26 mouse cellular contexts compared by ENCODE assay signal in genomic region chr12:29486424-29487035, GRCm38 (mm10). TPM values are rescaled to one million over a fixed set of nuclear protein-coding genes. Genes with fewer than 3 reads are reported as not detected.
DNase-seq lines count a peak whose midpoint lies in the region; ATAC-seq lines count a peak whose summit lies in the region.
"Had no signal": no experiment of that assay in that cellular context is flagged by ENCODE, and none has a peak within 500 bp of the region (broad histone marks: within the 10 kb centered on the region; RNA-seq: fewer than 3 reads in every experiment).

No protein-coding gene starts in this region.

- no peak overlapping the region for H3K27ac ChIP-seq in kidney, embryonic 14.5 days (ENCODE audit: low read depth, low read length)
- H3K27ac ChIP-seq: heart, embryonic 15.5 days; hindbrain, embryonic 10.5 days; hindbrain, postnatal 0 days; left cerebral cortex, adult 2 months; limb, embryonic 15.5 days; liver, embryonic 15.5 days; neural tube, embryonic 12.5 days; stomach, embryonic 15.5 days had no signal

- no peak for DNase-seq in frontal cortex, postnatal 25 days (ENCODE audit: low spot score in 2 of 2)
- DNase-seq in kidney, postnatal 4 days, result peak; percentile 30 to 38
- DNase-seq in brain, embryonic 18.5 days (ENCODE audit: low read depth, low spot score), result peak; percentile 12
- peak; percentile 18 for DNase-seq in right cerebral cortex, postnatal 14 days
- no peak for DNase-seq in gastrocnemius, postnatal 14 days
- DNase-seq: adrenal gland, postnatal 25 days; cerebellum, adult 9-10 months; heart, adult 18-20 months; kidney, postnatal 14 days; thymus, adult 2 months had no signal

- H3K4me3 ChIP-seq in kidney, embryonic 14.5 days (ENCODE audit: low read length), result no peak overlapping the region
- H3K4me3 ChIP-seq: heart, embryonic 15.5 days; hindbrain, embryonic 10.5 days; left cerebral cortex, adult 2 months; limb, embryonic 15.5 days; liver, embryonic 15.5 days; neural tube, embryonic 12.5 days; stomach, embryonic 15.5 days had no signal

- H3K36me3 ChIP-seq in kidney, embryonic 14.5 days (ENCODE audit: control insufficient read depth, insufficient read depth, low read length), result no peaks in the 10 kb centered on the region
- H3K36me3 ChIP-seq: heart, embryonic 15.5 days; hindbrain, embryonic 10.5 days; limb, embryonic 15.5 days; liver, embryonic 15.5 days; neural tube, embryonic 12.5 days; stomach, embryonic 15.5 days had no signal

- H3K9ac ChIP-seq in kidney, embryonic 14.5 days (ENCODE audit: low read depth, low read length), result no peak overlapping the region
- H3K9ac ChIP-seq: heart, embryonic 15.5 days; limb, embryonic 15.5 days; liver, embryonic 15.5 days; neural tube, embryonic 12.5 days; stomach, embryonic 15.5 days had no signal

- H3K27me3 ChIP-seq in kidney, embryonic 14.5 days (ENCODE audit: control insufficient read depth, insufficient read depth, low read length), result no peaks in the 10 kb centered on the region
- H3K27me3 ChIP-seq: CH12.LX; heart, embryonic 15.5 days; limb, embryonic 15.5 days; liver, embryonic 15.5 days; neural tube, embryonic 12.5 days; stomach, embryonic 15.5 days had no signal

- H3K9me3 ChIP-seq in kidney, embryonic 14.5 days (ENCODE audit: control insufficient read depth, low read length), result no peaks in the 10 kb centered on the region
- H3K9me3 ChIP-seq: heart, embryonic 15.5 days; hindbrain, embryonic 10.5 days; limb, embryonic 15.5 days; liver, embryonic 15.5 days; neural tube, embryonic 12.5 days; stomach, embryonic 15.5 days had no signal

- intact Hi-C loops in gastrocnemius, postnatal 14 days (cut with DNase I; ENCODE audit: low total_unique reads), result no loop called here

- H3K4me1 ChIP-seq in kidney, embryonic 14.5 days (ENCODE audit: control insufficient read depth, insufficient read depth, low read length), result no peaks in the 10 kb centered on the region
- H3K4me1 ChIP-seq: heart, embryonic 15.5 days; hindbrain, embryonic 10.5 days; limb, embryonic 15.5 days; liver, embryonic 15.5 days; neural tube, embryonic 12.5 days; stomach, embryonic 15.5 days had no signal

- H3K4me2 ChIP-seq in kidney, embryonic 14.5 days (replicated peaks; ENCODE audit: low read depth, low read length), result no peak overlapping the region
- H3K4me2 ChIP-seq: heart, embryonic 15.5 days; limb, embryonic 15.5 days; liver, embryonic 15.5 days; midbrain, embryonic 11.5 days; neural tube, embryonic 12.5 days; stomach, embryonic 15.5 days had no signal

- peak; percentile 38; the same call in 1 of the 2 replicates for ATAC-seq in frontal cortex, adult (ENCODE audit: low TSS enrichment)
- ATAC-seq in kidney, embryonic 14.5 days (ENCODE audit: low FRiP score, low TSS enrichment), result no peak
- ATAC-seq: hindbrain, postnatal 0 days; intestine, postnatal 0 days had no signal

- 67% methylated on average over 10 of the region's 10 CpGs for WGBS in kidney, embryonic 14.5 days

RNA-seq across cellular contexts. Expression of gene Myt1l, which starts 41.7 kb away (rescaled TPM):
- not detected in 2 replicates for polyA plus RNA-seq in kidney, embryonic 14.5 days (2014; fragmentation: Nextera tagmentation; extraction: Ambion mirVana)
- total RNA-seq in gastrocnemius, postnatal 14 days (2021), result not detected
- total RNA-seq: common myeloid progenitor, adult 5-6 weeks; heart, adult 18-20 months; MEL; monocyte, adult 5-6 weeks had no signal

Comparison
In these comparisons a context has a peak if more than half of its experiments do, and no peak if none do; other contexts are left out.
1. DNase-seq: peak in kidney, postnatal 4 days (2 of 2), brain, embryonic 18.5 days (single experiment) and right cerebral cortex, postnatal 14 days (single experiment); none in frontal cortex, postnatal 25 days (0 of 2) and gastrocnemius, postnatal 14 days (single experiment).